Mouse (Mus musculus) left cerebral cortex, postnatal 4 days (tissue): ENCODE measurements around the gene Arhgap21. TPM values are rescaled to one million over a fixed set of nuclear protein-coding genes. Genes with fewer than 3 reads are reported as not detected.
"Not testable (repeated sequence)": the region's sequence is repeated elsewhere in the genome, so short reads cannot be mapped to it uniquely, and the experiment has no call there.

Experiments used
- DNase-seq: peaks from one replicate; pipeline ENCODE4 v3.0.0-alpha.2; 2022
- intact Hi-C: fragments of 180-260 bp; cut with DNase I; formaldehyde crosslinking; loops from one replicate; pipeline ENCODE4 v1.15.1; 2025
- total RNA-seq, 2 experiments: library from RNA; stranded (reverse); gene quantifications; 2 replicates each; pipeline ENCODE4 v1.2.3; 2021

Gene Arhgap21
- total RNA-seq, 2 experiments from 2014 or later: 235 to 259 TPM

GRCm38 (mm10) chr2:20943222-20943621 lies 25.5 kb downstream of the Arhgap21 start:
- intact Hi-C loops: no loop called here
- DNase-seq: no peak

GRCm38 (mm10) chr2:20942434-20943198 lies 26.1 kb downstream of the Arhgap21 start:
- DNase-seq: no peak
- intact Hi-C loops: no loop called here

GRCm38 (mm10) chr2:20941105-20941504 lies 27.6 kb downstream of the Arhgap21 start:
- intact Hi-C loops: no loop called here
- DNase-seq: no peak

GRCm38 (mm10) chr2:20939367-20939766 lies 29.3 kb downstream of the Arhgap21 start:
- DNase-seq: no peak
- intact Hi-C loops: no loop called here

GRCm38 (mm10) chr2:20936609-20937221 lies 32.0 kb downstream of the Arhgap21 start:
- intact Hi-C loops: no loop called here

GRCm38 (mm10) chr2:20934406-20934805 lies 34.3 kb downstream of the Arhgap21 start:
- intact Hi-C loops: no loop called here
- DNase-seq: no peak

More at GRCm38 (mm10) chr2:20936609-20937221, 32.0 kb downstream of the Arhgap21 start:
- no peak for DNase-seq

- intact Hi-C loops: no loop called here
- no peak for DNase-seq
Measured at GRCm38 (mm10) chr2:20932748-20933313, 35.9 kb downstream of the Arhgap21 start.

- DNase-seq, intact Hi-C loops: not testable (repeated sequence)
Measured at GRCm38 (mm10) chr2:20931761-20932160, 36.9 kb downstream of the Arhgap21 start.

GRCm38 (mm10) chr2:20928454-20928853 lies 40.2 kb downstream of the Arhgap21 start:
- intact Hi-C loops: no loop called here
- DNase-seq: no peak

GRCm38 (mm10) chr2:20924938-20925337 lies 43.7 kb downstream of the Arhgap21 start:
- intact Hi-C loops: no loop called here
- DNase-seq: no peak

GRCm38 (mm10) chr2:20922366-20922765 lies 46.3 kb downstream of the Arhgap21 start:
- intact Hi-C loops: no loop called here
- DNase-seq: no peak

GRCm38 (mm10) chr2:20921558-20921957 lies 47.1 kb downstream of the Arhgap21 start:
- DNase-seq: no peak
- intact Hi-C loops: no loop called here

- intact Hi-C loops: no loop called here
- no peak for DNase-seq
Measured at GRCm38 (mm10) chr2:20921021-20921420, 47.7 kb downstream of the Arhgap21 start.

- intact Hi-C loops: no loop called here
- no peak for DNase-seq
Measured at GRCm38 (mm10) chr2:20914531-20915320, 54.0 kb downstream of the Arhgap21 start.

- no peak for DNase-seq
- intact Hi-C loops: no loop called here
Measured at GRCm38 (mm10) chr2:20913019-20913415, 55.7 kb downstream of the Arhgap21 start.

- intact Hi-C loops: no loop called here
- DNase-seq: no peak
Measured at GRCm38 (mm10) chr2:20912348-20913018, 56.2 kb downstream of the Arhgap21 start.

- intact Hi-C loops: no loop called here
- DNase-seq: no peak
Measured at GRCm38 (mm10) chr2:20910446-20910845, 58.2 kb downstream of the Arhgap21 start.

- DNase-seq: no peak
- intact Hi-C loops: loop anchor here (10.0 kb wide), 2 partner anchors 55 to 275 kb away; partner anchors contain the start of gene Arhgap21
Measured at GRCm38 (mm10) chr2:20909404-20909803, 59.3 kb downstream of the Arhgap21 start.

GRCm38 (mm10) chr2:20907291-20907690 lies 61.4 kb downstream of the Arhgap21 start:
- no peak for DNase-seq
- intact Hi-C loops: loop anchor here (10.0 kb wide), 2 partner anchors 58 to 278 kb away; partner anchors contain the start of gene Arhgap21

- intact Hi-C loops: loop anchor here (10.0 kb wide), 2 partner anchors 59 to 279 kb away; partner anchors contain the start of gene Arhgap21
- no peak for DNase-seq
Measured at GRCm38 (mm10) chr2:20905411-20905810, 63.3 kb downstream of the Arhgap21 start.
